Mouse (Mus musculus): Measurements from ENCODE around the gene Prss28.

Gene Prss28

DNA sequence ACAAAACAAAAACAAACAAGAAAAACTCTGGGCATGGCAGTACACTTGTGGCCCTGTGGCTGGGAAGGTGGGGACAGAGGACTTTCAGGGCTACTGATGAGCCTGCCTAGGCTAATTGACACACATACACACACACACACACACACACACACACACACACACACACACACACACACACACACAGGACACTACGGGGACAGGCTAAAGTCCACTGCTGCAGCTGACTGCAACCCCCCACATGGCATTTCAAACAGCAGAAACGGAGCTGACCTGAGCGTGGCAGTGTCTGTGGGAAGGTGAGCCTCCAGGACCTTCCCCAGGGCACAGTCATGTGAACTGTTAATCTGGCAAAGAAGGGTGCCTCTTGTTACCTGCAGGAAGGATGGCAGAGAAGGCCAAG lies 33.0 kb downstream of the Prss28 start:
- DNase-seq (ENCODE audit: low spot score in 2 of 2): no peak

GRCm38 (mm10) chr17:25345462-25345861 lies 37.0 kb downstream of the Prss28 start, which contains the start of gene Tpsab1:
Tpsab1 (minus strand) TSS chr17:25345562.
- DNase-seq (ENCODE audit: low spot score in 2 of 2): no peak

DNA sequence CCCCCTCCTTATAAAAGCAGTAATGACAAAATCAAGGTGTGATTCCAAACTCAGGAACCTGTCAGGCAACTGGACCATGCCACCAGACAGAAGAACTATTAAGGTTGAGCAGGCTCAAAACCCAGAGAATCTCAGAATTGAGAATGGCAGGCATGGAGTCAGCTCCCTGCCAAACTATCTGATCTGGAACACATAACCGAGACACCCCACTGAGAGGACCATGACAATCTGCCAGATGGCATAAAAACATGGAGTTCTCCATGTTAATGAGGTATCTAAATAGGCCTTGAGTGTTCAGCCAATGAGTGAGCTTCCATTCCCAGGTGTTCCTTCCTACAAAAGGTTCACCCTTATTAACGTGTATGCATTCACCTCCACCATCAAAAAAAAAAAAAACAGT lies 52.8 kb downstream of the Prss28 start:
- no peak for DNase-seq (ENCODE audit: low spot score in 2 of 2)
